Mouse (Mus musculus): Measurements from ENCODE around the gene Ctso. TPM values are rescaled to one million over a fixed set of nuclear protein-coding genes. Genes with fewer than 3 reads are reported as not detected.

Ctso gene
- 1 to 10 TPM in 1 of 2 experiments, under 1 TPM in 1; 0.11 to 5.0 TPM for polyA plus RNA-seq (2012; fragmentation: generic; extraction: Trizol)

DNA sequence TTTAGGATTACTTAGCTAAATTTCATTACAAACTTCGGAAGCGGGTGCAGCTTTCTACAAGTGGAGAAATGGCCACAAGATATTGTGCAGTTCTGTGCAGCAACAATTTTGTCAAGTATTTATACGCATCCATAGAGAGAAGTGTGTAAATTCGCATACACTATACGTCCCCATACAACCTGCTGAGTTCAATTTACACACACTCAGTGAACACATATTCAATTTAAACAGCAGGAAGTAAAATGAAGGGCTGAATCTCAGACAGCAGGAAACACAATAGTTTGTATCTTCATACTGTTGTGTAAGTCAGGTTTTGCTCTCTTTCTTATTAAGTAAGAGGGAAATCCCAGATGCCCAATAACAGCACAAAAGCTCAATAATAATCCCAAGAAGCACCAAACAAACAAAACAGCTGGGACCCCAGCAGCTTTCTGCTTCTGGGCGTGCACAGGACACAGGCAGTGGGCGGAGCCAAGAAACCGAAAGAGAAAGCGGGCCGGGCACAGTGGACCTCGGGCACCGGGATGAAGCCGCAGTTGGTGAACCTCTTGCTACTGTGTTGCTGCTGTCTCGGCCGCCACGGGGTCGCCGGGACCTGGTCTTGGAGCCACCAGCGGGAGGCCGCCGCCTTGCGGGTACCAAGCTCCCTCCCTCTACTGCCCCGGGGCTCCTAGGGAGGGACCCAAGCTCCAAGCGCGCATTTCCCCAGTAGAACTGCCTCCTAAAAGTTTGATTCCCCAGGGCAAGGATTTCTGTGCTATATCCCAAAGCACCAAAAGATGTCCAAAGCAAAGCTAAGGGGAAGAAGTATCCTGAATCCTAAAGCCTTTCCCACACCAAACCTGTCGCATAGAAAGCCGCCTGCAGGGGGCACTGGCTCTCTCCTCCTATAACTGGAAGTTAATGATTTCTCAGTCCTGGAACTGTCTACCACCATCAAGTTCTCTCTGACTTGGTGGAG is at the start of gene Ctso:
TSS of gene Ctso (plus strand) at position 461 of the 961 bp plus-strand sequence.

DNA sequence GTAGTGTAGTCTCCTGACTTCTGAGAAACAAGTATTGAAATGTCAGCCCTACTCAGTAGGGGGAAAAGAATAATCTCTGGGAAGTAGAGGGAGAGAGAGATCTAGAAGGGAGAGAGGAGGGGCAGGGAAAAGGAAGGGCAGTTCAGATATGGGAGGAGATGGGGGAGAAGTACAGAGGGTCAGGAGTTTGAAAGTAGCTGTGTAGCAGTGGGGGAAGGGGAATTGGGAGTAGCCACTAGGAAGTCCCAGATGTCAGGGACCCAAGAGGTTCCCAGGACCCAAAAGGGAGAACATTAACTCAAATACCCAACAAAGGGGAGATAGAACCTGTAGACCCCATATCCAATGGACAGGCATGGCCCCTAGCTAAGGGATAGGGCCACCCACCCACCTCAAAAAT is 43.7 kb downstream of the Ctso start, which contains the start of gene Tdo2:
TSS of gene Tdo2 (minus strand) at position 101 of the 400 bp plus-strand sequence.

DNA sequence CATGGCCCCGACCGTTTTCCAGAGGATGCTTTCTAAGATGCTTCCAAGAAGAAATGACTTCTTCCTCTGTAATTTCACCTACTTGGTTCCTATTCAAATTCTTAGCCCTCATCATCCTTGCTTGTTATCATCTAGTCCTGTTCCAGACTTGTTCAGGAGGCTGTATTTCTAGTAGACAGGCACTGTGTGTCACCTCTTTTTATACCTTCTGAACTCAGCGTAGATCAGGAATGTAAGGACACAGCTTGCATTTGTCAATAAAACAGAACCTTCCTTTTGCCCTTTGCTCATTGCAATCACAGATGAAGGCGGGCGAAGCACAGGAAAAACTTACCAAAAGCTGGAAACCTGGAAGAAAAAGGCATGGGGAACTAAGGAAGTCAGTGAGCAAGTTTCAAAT is 49.6 kb downstream of the Ctso start, which contains the start of gene Asic5:
TSS of gene Asic5 (plus strand) at position 301 of the 400 bp plus-strand sequence.

Other genes starting within 250 kb of the Ctso start
- under 1 TPM in 1 of 2 experiments, not detected in 1; 0.02 TPM for gene Tdo2, start 43.6 kb downstream of the Ctso start, polyA plus RNA-seq (2012; fragmentation: generic; extraction: Trizol)
- not detected for gene Asic5, start 49.7 kb downstream of the Ctso start, polyA plus RNA-seq (2012; fragmentation: generic; extraction: Trizol)
- not detected for gene Gucy1b1, start 142.1 kb downstream of the Ctso start, polyA plus RNA-seq (2012; fragmentation: generic; extraction: Trizol)
- not detected for gene Gucy1a1, start 213.2 kb downstream of the Ctso start, polyA plus RNA-seq (2012; fragmentation: generic; extraction: Trizol)

All from C3H10T1/2 (cell line).